Mouse (Mus musculus) liver, embryonic 16.5 days (tissue): ENCODE measurements around the gene Ncln. TPM values are rescaled to one million over a fixed set of nuclear protein-coding genes. Genes with fewer than 3 reads are reported as not detected.
A peak's percentile ranks its signal among the peaks of the same experiment; 100 is the strongest.

Experiments
- ATAC-seq: fragments of 200-750 bp; cut with Nextera tagmentation; 2 replicates; pipeline ENCODE4 v1.8.0; 2017; ENCODE audit warnings: low read depth, mild to moderate bottlenecking, moderate number of reproducible peaks, moderate library complexity
- H3K27ac ChIP-seq: fragments of 300-500 bp; sonication (generic); 2 replicates; pipeline ENCODE4 v1.5.1; 2014; ENCODE audit warnings: mild to moderate bottlenecking, low read length
- H3K27me3 ChIP-seq: fragments of 300-500 bp; sonication (generic); 2 replicates; pipeline ENCODE4 v1.6.1; 2014; ENCODE audit warnings: low read depth, low read length, mixed read lengths; ENCODE audit not compliant: control insufficient read depth, insufficient read depth
- H3K36me3 ChIP-seq: fragments of 300-500 bp; sonication (generic); 2 replicates; pipeline ENCODE4 v1.6.1; 2014; ENCODE audit warnings: mild to moderate bottlenecking; ENCODE audit not compliant: control insufficient read depth, insufficient read depth
- H3K4me1 ChIP-seq: fragments of 300-500 bp; sonication (generic); 2 replicates; pipeline ENCODE4 v1.6.1; 2014; ENCODE audit warnings: low read depth, low read length, mixed read lengths; ENCODE audit not compliant: control insufficient read depth
- H3K4me2 ChIP-seq: fragments of 300-500 bp; sonication (generic); 2 replicates; pipeline ENCODE4 v1.6.1; 2014; ENCODE audit warnings: low read depth, low read length, mixed read lengths
- H3K4me3 ChIP-seq: fragments of 300-500 bp; sonication (generic); 2 replicates; pipeline ENCODE4 v1.5.1; 2014; ENCODE audit warnings: low read depth, mild to moderate bottlenecking, low read length
- H3K9ac ChIP-seq: fragments of 300-500 bp; sonication (generic); 2 replicates; pipeline ENCODE4 v1.6.1; 2014; ENCODE audit warnings: low read depth, low read length
- H3K9me3 ChIP-seq: fragments of 300-500 bp; sonication (generic); replicated peaks from 2 replicates; pipeline ENCODE4 v1.6.1; 2016; ENCODE audit warnings: low read length; ENCODE audit not compliant: control insufficient read depth
- WGBS: fragments of 180-500 bp; shearing (Covaris S2); extraction: QIAGEN DNeasy Blood & Tissue Kit; methylation state at CpG from one replicate; pipeline ENCODE4 v1.1.7; 2014; ENCODE audit not compliant: insufficient replicate concordance; 5-methylcytosine and 5-hydroxymethylcytosine counted together
- polyA plus RNA-seq: library from polyadenylated mRNA; unstranded; fragments of >200 nt; fragmentation: Nextera tagmentation; extraction: Ambion mirVana; gene quantifications from 2 replicates; pipeline ENCODE4 v1.2.1, GENCODE M21; 2015

The Ncln gene
- polyA plus RNA-seq, 1 experiment from 2014 or later: 47.1 TPM

DNA sequence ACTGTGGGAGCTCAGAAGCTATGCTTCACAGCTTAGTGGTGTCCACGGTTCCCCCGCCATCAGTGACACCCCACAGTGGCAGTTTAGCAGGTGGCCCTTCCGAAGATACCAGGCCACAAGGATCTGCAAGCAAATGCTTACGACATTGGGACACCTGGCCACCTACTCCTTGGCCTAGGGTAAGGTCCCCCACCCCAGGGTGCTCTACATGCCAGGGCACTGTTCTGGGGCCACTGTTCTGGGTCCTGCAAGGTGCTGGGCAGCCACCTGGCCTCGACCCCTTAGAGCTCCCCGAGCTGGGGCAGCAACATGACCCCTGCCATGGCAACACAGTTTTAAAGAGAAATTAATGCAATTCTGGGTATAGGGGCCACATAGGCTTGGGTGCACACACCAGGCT is 1.0 kb downstream of the Ncln start:
- no peaks in the 10 kb centered on the region for H3K9me3 ChIP-seq
- no peak for ATAC-seq
- H3K27ac ChIP-seq: no peak overlapping the region
- peak overlapping the region; percentile 91 for H3K9ac ChIP-seq
- H3K27me3 ChIP-seq: no peaks in the 10 kb centered on the region
- H3K4me2 ChIP-seq: peak overlapping the region; percentile 94
- H3K36me3 ChIP-seq: peaks cover 22% of the 10 kb centered on the region
- peaks cover 50% of the 10 kb centered on the region for H3K4me1 ChIP-seq
- peak overlapping the region; percentile 83 for H3K4me3 ChIP-seq
- WGBS: 34% methylated on average over 6 of the region's 6 CpGs

DNA sequence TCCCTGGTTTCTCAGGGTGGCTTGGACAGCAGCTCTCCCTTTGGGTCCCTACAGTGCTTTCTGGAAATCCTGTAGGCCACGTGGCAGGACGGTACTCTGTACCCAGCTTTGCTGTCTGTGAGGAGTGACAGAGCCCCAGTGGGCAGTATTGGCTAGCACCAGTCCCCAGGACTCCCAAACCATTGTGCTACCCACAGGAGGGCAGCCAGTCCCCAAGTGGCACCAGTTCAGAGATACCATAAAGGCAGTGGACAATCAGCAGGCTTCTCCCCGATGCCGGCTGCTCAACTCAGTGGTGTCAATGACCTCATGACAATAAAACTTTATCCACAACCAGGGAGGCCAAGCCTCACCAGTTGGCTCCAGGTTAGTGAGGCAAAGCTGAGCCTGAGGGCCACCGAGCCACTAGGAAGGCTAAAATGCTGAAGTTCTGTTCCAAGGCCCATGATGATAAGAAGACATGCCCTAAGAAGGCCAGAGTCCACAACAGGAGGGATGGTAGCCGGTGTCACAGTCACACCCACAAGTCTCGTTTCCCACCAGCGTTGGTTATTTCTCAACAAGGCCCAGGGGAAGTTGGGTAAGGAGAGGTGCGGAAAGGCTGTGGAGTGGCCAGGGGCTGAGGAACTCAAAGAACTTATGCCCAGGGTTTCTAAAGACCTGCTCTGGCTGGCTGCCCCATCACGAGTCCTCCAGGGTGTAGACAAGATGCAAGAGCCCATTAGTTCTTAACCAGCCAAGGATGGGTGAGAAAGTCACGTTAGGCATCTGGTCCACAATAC is 1.7 kb downstream of the Ncln start:
- 58% methylated on average over 11 of the region's 11 CpGs for WGBS
- Histone ChIP-seq H3K36me3 (peaks cover 22% of the 10 kb centered on the region), H3K9ac (0 out of 2 replicates have a peak overlapping the region, but pooled peaks have one; percentile 91), H3K27ac (peak overlapping the region; percentile 16; the same call in 1 of the 2 replicates), H3K27me3 (no peaks in the 10 kb centered on the region), H3K4me2 (peak overlapping the region; percentile 94), H3K4me1 (peaks cover 46% of the 10 kb centered on the region), H3K4me3 (peak overlapping the region; percentile 83), H3K9me3 (no peaks in the 10 kb centered on the region)
- ATAC-seq: no peak

DNA sequence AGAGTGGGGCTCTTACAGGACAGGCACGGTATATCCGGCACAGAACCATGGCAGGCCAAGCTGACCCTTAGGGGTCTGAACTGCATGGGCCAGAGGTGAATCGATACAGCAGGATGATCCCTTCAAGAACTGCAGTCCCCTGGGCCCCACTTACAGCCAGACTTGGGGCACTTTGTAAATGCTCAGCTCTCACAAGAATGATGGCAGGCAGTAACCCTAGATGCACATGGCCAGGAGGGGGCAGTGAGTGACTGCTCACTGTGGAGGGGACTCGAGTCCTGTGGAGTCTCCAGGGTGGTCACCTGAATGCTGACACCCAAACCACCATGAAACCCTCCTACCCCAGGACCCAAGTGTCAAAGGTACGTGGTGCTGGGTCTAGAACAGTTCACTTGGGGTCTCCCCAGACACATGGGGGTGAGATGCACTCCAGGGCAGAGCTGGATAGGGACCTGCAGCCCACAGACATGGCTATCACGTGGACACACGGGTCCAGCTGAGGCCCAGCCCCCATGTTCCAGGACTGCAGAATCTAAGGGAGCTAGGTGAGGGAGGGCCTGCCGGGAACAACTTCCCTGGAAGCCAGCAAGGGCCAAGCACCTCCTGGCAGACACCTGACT is 2.5 kb downstream of the Ncln start:
- peak overlapping the region; percentile 94; the same call in 1 of the 2 replicates for H3K4me2 ChIP-seq
- peaks cover 38% of the 10 kb centered on the region for H3K4me1 ChIP-seq
- 75% methylated on average over 8 of the region's 8 CpGs for WGBS
- no peaks in the 10 kb centered on the region for H3K9me3 ChIP-seq
- no peak overlapping the region for H3K9ac ChIP-seq
- no peak for ATAC-seq
- no peak overlapping the region for H3K4me3 ChIP-seq
- H3K27me3 ChIP-seq: no peaks in the 10 kb centered on the region
- peaks cover 22% of the 10 kb centered on the region for H3K36me3 ChIP-seq
- no peak overlapping the region for H3K27ac ChIP-seq

DNA sequence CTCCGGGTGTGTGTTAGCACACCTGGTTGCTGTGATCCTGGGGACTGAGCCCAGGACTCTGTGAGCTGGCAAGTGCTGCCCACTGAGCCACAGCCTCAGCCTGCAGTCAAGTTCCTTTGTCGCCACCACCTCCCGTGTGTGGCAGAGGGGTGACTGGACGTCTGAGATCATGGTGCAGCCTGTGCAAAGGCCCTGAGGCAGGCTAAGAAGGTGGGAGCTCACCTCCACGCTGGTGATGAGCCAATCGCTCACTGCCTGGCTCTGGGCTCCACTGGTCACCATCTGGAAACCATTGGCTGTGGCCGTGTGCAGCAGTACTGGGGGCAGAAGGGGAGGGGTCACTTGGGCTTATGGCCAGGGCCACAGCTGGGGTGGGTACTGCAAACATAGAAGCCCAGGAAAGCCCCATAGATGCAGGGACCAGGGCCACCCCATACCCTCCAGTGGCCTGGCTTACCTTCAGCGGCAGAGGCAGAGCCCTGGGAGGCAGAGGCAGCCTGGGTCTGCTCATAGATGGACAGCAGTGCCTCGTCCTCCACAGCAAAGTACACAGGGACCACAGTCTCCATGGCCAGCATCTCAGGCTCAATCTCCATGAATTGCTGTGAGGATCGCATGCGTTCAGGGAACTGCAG is 3.5 kb downstream of the Ncln start:
- no peaks in the 10 kb centered on the region for H3K9me3 ChIP-seq
- no peak overlapping the region for H3K4me2 ChIP-seq
- 87% methylated on average over 11 of the region's 11 CpGs for WGBS
- H3K27ac ChIP-seq: no peak overlapping the region
- ATAC-seq: no peak
- no peaks in the 10 kb centered on the region for H3K27me3 ChIP-seq
- H3K36me3 ChIP-seq: peaks cover 31% of the 10 kb centered on the region
- peaks cover 29% of the 10 kb centered on the region for H3K4me1 ChIP-seq
- H3K4me3 ChIP-seq: no peak overlapping the region
- H3K9ac ChIP-seq: no peak overlapping the region

DNA sequence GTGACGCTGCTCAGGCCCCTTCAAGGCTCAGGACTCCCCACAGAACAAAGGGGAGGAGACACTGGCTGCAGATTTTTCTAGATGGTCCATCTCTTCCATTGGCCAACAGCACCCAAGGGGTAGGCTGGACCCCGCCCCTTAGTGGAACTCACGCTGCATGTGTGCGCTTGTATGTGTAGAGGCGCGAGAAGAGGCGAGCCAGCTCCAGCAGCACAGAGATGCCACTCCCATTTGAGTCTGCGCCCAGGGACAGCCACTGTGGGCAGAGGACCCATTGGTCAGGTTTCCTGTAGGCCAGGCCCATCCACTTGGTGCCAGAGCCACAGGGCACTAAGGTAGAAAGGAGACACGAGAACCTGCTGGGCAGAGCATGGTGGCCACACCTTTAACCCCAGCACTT is 5.2 kb downstream of the Ncln start:
- WGBS: 78% methylated on average over 9 of the region's 9 CpGs

DNA sequence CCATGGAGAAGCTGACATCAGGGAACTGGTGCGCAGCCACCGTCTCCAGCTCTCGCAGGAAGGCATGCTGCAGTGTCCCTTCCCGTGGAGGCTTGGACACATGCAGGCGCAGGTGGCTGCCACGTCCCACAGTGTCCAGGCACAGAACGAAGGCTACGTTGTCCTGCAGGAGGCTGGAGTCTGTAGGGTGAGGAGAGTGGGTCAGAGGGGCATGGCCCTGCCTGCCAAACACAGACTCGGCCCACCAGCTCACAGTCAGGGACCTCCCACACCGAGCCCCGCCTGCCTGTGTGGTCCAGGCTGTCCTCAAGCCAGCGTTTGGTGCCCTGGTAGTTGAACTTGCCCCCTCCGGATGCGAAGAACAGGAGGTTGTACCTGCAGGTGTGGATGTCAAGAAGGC is 6.3 kb downstream of the Ncln start:
- WGBS: 85% methylated on average over 14 of the region's 14 CpGs
- Histone ChIP-seq H3K9ac (no peak overlapping the region), H3K36me3 (peaks cover 35% of the 10 kb centered on the region), H3K9me3 (no peaks in the 10 kb centered on the region), H3K27me3 (no peaks in the 10 kb centered on the region), H3K4me3 (no peak overlapping the region), H3K4me1 (peaks cover 15% of the 10 kb centered on the region), H3K4me2 (no peak overlapping the region), H3K27ac (no peak overlapping the region)
- ATAC-seq: no peak

More for the DNA sequence above, 5.2 kb downstream of the Ncln start:
- Histone ChIP-seq H3K4me3 (no peak overlapping the region), H3K9ac (no peak overlapping the region), H3K27ac (no peak overlapping the region), H3K4me2 (no peak overlapping the region), H3K27me3 (no peaks in the 10 kb centered on the region), H3K9me3 (no peaks in the 10 kb centered on the region), H3K4me1 (peaks cover 19% of the 10 kb centered on the region), H3K36me3 (peaks cover 35% of the 10 kb centered on the region)
- ATAC-seq: no peak

DNA sequence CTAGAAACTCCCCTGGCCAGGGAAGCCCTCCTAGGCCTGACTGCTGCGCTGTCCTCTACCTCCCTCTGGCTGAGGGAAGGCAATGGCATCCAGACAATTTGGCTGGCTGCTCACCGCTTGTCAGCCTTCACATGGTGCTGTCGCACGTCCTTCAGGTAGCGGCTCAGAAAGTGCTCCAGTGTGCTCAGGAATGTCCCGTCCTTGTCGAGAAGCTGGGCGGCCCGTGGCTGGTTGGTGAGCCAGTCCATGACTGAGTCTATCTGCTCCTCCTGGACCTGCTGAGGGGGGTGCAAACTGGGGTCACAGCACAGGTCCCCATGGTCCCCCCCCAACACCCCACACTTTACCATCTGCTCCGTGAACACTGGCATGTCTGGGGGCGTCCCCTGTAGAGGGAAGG is 8.1 kb downstream of the Ncln start:
- no peak for ATAC-seq
- Histone ChIP-seq H3K36me3 (peaks cover 33% of the 10 kb centered on the region), H3K9ac (no peak overlapping the region), H3K27me3 (no peaks in the 10 kb centered on the region), H3K9me3 (no peaks in the 10 kb centered on the region; the same call in 1 of the 2 replicates), H3K27ac (no peak overlapping the region), H3K4me1 (0 out of 2 replicates have a peak, but pooled peaks cover 3% of the 10 kb centered on the region), H3K4me2 (no peak overlapping the region), H3K4me3 (no peak overlapping the region)
- WGBS: 77% methylated on average over 11 of the region's 11 CpGs

DNA sequence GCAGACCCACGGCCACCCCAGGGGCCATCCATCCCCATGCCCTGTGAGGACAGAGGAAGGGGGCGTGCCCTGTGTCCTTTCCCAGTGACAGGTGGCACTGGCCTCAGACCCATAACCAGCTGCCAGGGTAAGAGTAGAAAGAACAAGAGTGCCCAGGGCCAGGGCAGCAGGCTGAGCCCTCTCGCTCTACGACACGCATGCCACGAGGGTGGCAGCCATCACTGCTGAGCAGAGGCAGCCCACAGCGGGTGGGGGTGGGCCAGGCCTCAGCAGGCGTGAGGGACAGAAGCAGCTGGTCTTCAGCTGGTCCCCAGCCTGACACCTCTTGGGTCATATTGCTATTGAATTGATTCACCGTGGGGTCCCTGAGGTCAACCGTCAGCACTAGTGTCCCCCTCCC is 9.7 kb downstream of the Ncln start:
- H3K4me1 ChIP-seq: peaks cover 9% of the 10 kb centered on the region
- H3K27me3 ChIP-seq: peaks cover 14% of the 10 kb centered on the region
- no peaks in the 10 kb centered on the region; the same call in 1 of the 2 replicates for H3K9me3 ChIP-seq
- H3K4me3 ChIP-seq: no peak overlapping the region
- no peak for ATAC-seq
- 81% methylated on average over 10 of the region's 10 CpGs for WGBS
- peaks cover 21% of the 10 kb centered on the region for H3K36me3 ChIP-seq
- no peak overlapping the region for H3K9ac ChIP-seq
- H3K27ac ChIP-seq: no peak overlapping the region
- H3K4me2 ChIP-seq: no peak overlapping the region
